Mouse (Mus musculus) neutrophil, adult 65 days (primary cell): Measurements from ENCODE around the gene Reep1. TPM values are rescaled to one million over a fixed set of nuclear protein-coding genes. Genes with fewer than 3 reads are reported as not detected.

Experiments used
- total RNA-seq: library from RNA; stranded (reverse); gene quantifications from 2 replicates; pipeline ENCODE4 v1.2.4, GENCODE M21; 2023

Gene Reep1
- 0.11 TPM in 1 of 2 replicates, not detected in the other for total RNA-seq

GRCm38 (mm10) chr6:71707511-71708501, at the start of gene Reep1:
Gene Reep1, plus strand, starts transcription at chr6:71707561.

GRCm38 (mm10) chr6:71826869-71827268, 119.5 kb downstream of the Reep1 start, which contains the start of gene Mrpl35:
Gene Mrpl35, minus strand, starts transcription at chr6:71826969.

GRCm38 (mm10) chr6:71830690-71831580, 123.6 kb downstream of the Reep1 start, which contains the start of gene Immt:
Gene Immt, plus strand, starts transcription at chr6:71831331.

Other genes with a start within 250 kb of the Reep1 start
- 19.9 and 24.9 TPM in 2 replicates for gene Rnf103, start 213.7 kb upstream of the Reep1 start, total RNA-seq
- 51.9 and 59.0 TPM in 2 replicates for gene Chmp3, start 163.8 kb upstream of the Reep1 start, total RNA-seq
- gene Kdm3a, start 74.6 kb upstream of the Reep1 start, total RNA-seq, result 53.8 and 73.9 TPM in 2 replicates
- gene Mrpl35, start 119.4 kb downstream of the Reep1 start, total RNA-seq, result 7.7 and 10.5 TPM in 2 replicates
- gene Immt, start 123.8 kb downstream of the Reep1 start, total RNA-seq, result 44.8 and 45.8 TPM in 2 replicates
- 37.8 and 38.0 TPM in 2 replicates for gene Ptcd3, start 201.2 kb downstream of the Reep1 start, total RNA-seq
- 41.0 and 53.4 TPM in 2 replicates for gene Polr1a, start 201.5 kb downstream of the Reep1 start, total RNA-seq